Mouse (Mus musculus): Measurements from ENCODE around the gene Adssl1.

- TF ChIP-seq CTCF (IDR thresholded peaks at IDR 0.05) (peak; percentile 45), EP300 (IDR thresholded peaks at IDR 0.05) (no peak)
Observed at GRCm38 (mm10) chr12:112633686-112634085, 13.8 kb downstream of the Adssl1 start.
